Mouse (Mus musculus): ENCODE data around the gene Ostn. TPM values are rescaled to one million over a fixed set of nuclear protein-coding genes. Genes with fewer than 3 reads are reported as not detected.
A peak's percentile ranks its signal among the peaks of the same experiment; 100 is the strongest.

Ostn gene
- polyA plus RNA-seq, 1 experiment from 2014 or later: not detected

GRCm38 (mm10) chr16:27360059-27360458, 52.8 kb downstream of the Ostn start:
- H3K9me3 ChIP-seq: no peaks in the 10 kb centered on the region
- no peaks in the 10 kb centered on the region for H3K4me1 ChIP-seq
- no peaks in the 10 kb centered on the region for H3K27me3 ChIP-seq (replicated peaks; ENCODE audit: low read depth, poor library complexity, severe bottlenecking)
- H3K27ac ChIP-seq (replicated peaks): no peak overlapping the region
- H3K36me3 ChIP-seq (replicated peaks): no peaks in the 10 kb centered on the region
- no peak for DNase-seq (ENCODE audit: low spot score)
- H3K4me3 ChIP-seq: no peak overlapping the region
- WGBS: 99% methylated on average over 1 of the region's 1 CpGs

DNA sequence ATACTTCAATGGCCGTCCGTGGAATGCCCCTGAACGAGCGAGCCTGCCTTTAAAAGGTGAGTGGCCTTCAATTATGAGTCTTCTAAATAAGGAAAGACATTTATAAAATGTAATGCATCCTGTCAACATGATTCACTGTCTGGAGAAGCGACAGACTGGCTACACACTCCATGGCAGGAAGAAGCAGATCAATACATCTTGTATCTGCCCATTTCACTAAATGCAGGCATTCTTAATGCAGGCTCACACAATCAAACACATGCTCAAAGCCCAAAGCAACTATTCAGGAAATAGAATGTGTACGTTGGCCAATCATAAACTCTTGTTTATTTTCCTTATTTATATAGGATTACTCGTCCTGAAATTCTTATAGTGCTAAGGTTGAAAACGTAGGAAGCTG, 62.9 kb downstream of the Ostn start, which contains the start of gene Uts2b:
Gene Uts2b (minus strand): TSS at position 49 of the 400 bp plus-strand sequence.
- WGBS: 79% methylated on average over 8 of the region's 8 CpGs
- no peaks in the 10 kb centered on the region for H3K27me3 ChIP-seq (replicated peaks; ENCODE audit: low read depth, poor library complexity, severe bottlenecking)
- no peaks in the 10 kb centered on the region for H3K4me1 ChIP-seq
- H3K27ac ChIP-seq (replicated peaks): no peak within 1 kb of the TSS
- no peak within 1 kb of the TSS for H3K4me3 ChIP-seq
- DNase-seq (ENCODE audit: low spot score): no peak
- H3K9me3 ChIP-seq: no peaks in the 10 kb centered on the region
- H3K36me3 ChIP-seq (replicated peaks): no peaks in the 10 kb centered on the region

DNA sequence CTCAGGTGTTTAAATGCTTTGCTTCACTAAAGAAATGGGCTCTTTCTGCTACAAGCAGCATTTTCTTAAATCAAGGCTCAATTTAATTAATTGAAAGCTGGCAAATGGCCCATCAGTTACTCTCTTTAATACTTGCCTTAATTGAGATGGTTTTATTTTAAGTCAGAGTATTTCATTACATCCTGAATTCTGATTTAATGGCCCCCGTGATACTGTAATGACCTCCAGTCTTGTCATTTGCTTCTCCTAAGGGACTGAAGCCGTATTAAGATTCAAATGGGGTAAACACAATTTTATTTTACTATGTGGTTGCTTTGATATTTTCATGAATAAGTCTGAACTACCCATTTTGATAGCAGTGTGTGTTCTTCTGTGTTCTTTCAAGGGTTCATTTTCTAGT, 63.4 kb downstream of the Ostn start:
- H3K27me3 ChIP-seq (replicated peaks; ENCODE audit: low read depth, poor library complexity, severe bottlenecking): no peaks in the 10 kb centered on the region
- no peak overlapping the region for H3K27ac ChIP-seq (replicated peaks)
- no peak overlapping the region for H3K4me3 ChIP-seq
- WGBS: 84% methylated on average over 2 of the region's 2 CpGs
- DNase-seq (ENCODE audit: low spot score): no peak
- no peaks in the 10 kb centered on the region for H3K9me3 ChIP-seq
- no peaks in the 10 kb centered on the region for H3K4me1 ChIP-seq
- no peaks in the 10 kb centered on the region for H3K36me3 ChIP-seq (replicated peaks)

GRCm38 (mm10) chr16:27374139-27374538, 66.8 kb downstream of the Ostn start:
- no peaks in the 10 kb centered on the region for H3K4me1 ChIP-seq
- no peaks in the 10 kb centered on the region for H3K36me3 ChIP-seq (replicated peaks)
- WGBS: 77% methylated on average over 3 of the region's 3 CpGs
- no peak for DNase-seq (ENCODE audit: low spot score)
- no peak overlapping the region for H3K4me3 ChIP-seq
- no peaks in the 10 kb centered on the region for H3K9me3 ChIP-seq
- H3K27ac ChIP-seq (replicated peaks): no peak overlapping the region
- no peaks in the 10 kb centered on the region for H3K27me3 ChIP-seq (replicated peaks; ENCODE audit: low read depth, poor library complexity, severe bottlenecking)

- no peaks in the 10 kb centered on the region for H3K9me3 ChIP-seq
- 94% methylated on average over 2 of the region's 2 CpGs for WGBS
- no peak overlapping the region for H3K27ac ChIP-seq (replicated peaks)
- no peaks in the 10 kb centered on the region for H3K4me1 ChIP-seq
- H3K36me3 ChIP-seq (replicated peaks): no peaks in the 10 kb centered on the region
- no peak for DNase-seq (ENCODE audit: low spot score)
- no peaks in the 10 kb centered on the region for H3K27me3 ChIP-seq (replicated peaks; ENCODE audit: low read depth, poor library complexity, severe bottlenecking)
- H3K4me3 ChIP-seq: no peak overlapping the region
Observed at GRCm38 (mm10) chr16:27375318-27375717, 68.0 kb downstream of the Ostn start.

DNA sequence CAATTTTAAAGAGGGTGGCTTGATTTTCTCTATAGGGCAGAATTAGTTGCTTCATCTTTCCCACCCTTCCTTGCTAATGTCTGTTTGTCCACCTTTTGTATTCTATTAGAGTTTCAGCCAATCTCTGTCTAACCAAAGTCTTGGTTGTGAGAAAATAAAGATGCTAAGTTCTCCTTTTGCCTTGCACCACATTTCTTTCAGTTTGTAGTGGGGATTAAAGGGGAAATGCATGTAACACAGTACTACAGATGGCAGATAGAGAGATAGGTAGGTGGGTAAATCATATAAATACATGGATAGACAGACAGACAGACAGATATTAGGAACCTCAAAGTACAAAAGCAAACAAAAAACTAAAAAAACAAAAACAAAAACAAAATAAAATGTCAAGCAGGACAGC, 69.3 kb downstream of the Ostn start:
- no peaks in the 10 kb centered on the region for H3K36me3 ChIP-seq (replicated peaks)
- H3K4me3 ChIP-seq: no peak overlapping the region
- H3K27ac ChIP-seq (replicated peaks): no peak overlapping the region
- H3K4me1 ChIP-seq: no peaks in the 10 kb centered on the region
- no peak for DNase-seq (ENCODE audit: low spot score)
- H3K27me3 ChIP-seq (replicated peaks; ENCODE audit: low read depth, poor library complexity, severe bottlenecking): no peaks in the 10 kb centered on the region
- H3K9me3 ChIP-seq: no peaks in the 10 kb centered on the region

DNA sequence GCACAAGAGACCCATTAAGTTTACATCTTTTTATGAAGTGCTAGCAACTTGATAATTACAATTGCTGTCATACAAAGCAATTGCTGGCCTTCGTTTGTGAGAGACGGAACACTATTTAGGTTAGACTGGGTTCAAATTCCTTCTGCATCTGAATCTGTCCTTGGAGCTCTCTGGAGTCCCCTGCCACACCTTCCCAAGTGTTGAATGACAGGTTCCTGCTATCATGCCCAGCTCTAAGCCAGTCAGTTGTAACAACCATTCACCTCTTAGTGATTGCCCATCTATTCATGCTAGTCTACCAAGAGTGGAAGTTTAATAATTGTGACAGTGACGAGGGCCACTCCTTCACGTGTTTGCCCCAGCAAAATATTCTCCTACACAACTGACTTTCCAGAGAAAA, 74.9 kb downstream of the Ostn start:
- Histone ChIP-seq H3K36me3 (replicated peaks) (no peaks in the 10 kb centered on the region), H3K4me3 (no peak overlapping the region), H3K9me3 (no peaks in the 10 kb centered on the region), H3K27me3 (replicated peaks; ENCODE audit: low read depth, poor library complexity, severe bottlenecking) (no peaks in the 10 kb centered on the region), H3K4me1 (no peaks in the 10 kb centered on the region), H3K27ac (replicated peaks) (no peak overlapping the region)
- DNase-seq (ENCODE audit: low spot score): no peak
- WGBS: 83% methylated on average over 4 of the region's 4 CpGs

GRCm38 (mm10) chr16:27384893-27385603, 77.8 kb downstream of the Ostn start:
- Histone ChIP-seq H3K9me3 (no peaks in the 10 kb centered on the region), H3K27me3 (replicated peaks; ENCODE audit: low read depth, poor library complexity, severe bottlenecking) (no peaks in the 10 kb centered on the region), H3K27ac (replicated peaks) (no peak overlapping the region), H3K36me3 (replicated peaks) (no peaks in the 10 kb centered on the region), H3K4me1 (peaks cover 11% of the 10 kb centered on the region), H3K4me3 (no peak overlapping the region)
- 73% methylated on average over 4 of the region's 4 CpGs for WGBS
- no peak for DNase-seq (ENCODE audit: low spot score)

- no peaks in the 10 kb centered on the region for H3K9me3 ChIP-seq
- H3K4me1 ChIP-seq: peaks cover 17% of the 10 kb centered on the region
- H3K4me3 ChIP-seq: no peak overlapping the region
- H3K36me3 ChIP-seq (replicated peaks): no peaks in the 10 kb centered on the region
- H3K27ac ChIP-seq (replicated peaks): no peak overlapping the region
- H3K27me3 ChIP-seq (replicated peaks; ENCODE audit: low read depth, poor library complexity, severe bottlenecking): no peaks in the 10 kb centered on the region
- WGBS: 70% methylated on average over 1 of the region's 1 CpGs
- no peak for DNase-seq (ENCODE audit: low spot score)
Observed at GRCm38 (mm10) chr16:27385649-27386048, 78.4 kb downstream of the Ostn start.

GRCm38 (mm10) chr16:27386850-27387407, 79.6 kb downstream of the Ostn start:
- Histone ChIP-seq H3K4me1 (peaks cover 24% of the 10 kb centered on the region), H3K36me3 (replicated peaks) (no peaks in the 10 kb centered on the region), H3K9me3 (no peaks in the 10 kb centered on the region), H3K4me3 (no peak overlapping the region), H3K27me3 (replicated peaks; ENCODE audit: low read depth, poor library complexity, severe bottlenecking) (no peaks in the 10 kb centered on the region), H3K27ac (replicated peaks) (no peak overlapping the region)
- WGBS: 76% methylated on average over 4 of the region's 4 CpGs
- DNase-seq (ENCODE audit: low spot score): no peak

- Histone ChIP-seq H3K27me3 (replicated peaks; ENCODE audit: low read depth, poor library complexity, severe bottlenecking) (no peaks in the 10 kb centered on the region), H3K36me3 (replicated peaks) (no peaks in the 10 kb centered on the region), H3K27ac (replicated peaks) (peak overlapping the region; percentile 96), H3K4me1 (peaks cover 24% of the 10 kb centered on the region), H3K9me3 (no peaks in the 10 kb centered on the region), H3K4me3 (peak overlapping the region; percentile 88)
- no peak for DNase-seq (ENCODE audit: low spot score)
- WGBS: 61% methylated on average over 12 of the region's 12 CpGs
Observed at GRCm38 (mm10) chr16:27387634-27388611, 80.6 kb downstream of the Ostn start.

DNA sequence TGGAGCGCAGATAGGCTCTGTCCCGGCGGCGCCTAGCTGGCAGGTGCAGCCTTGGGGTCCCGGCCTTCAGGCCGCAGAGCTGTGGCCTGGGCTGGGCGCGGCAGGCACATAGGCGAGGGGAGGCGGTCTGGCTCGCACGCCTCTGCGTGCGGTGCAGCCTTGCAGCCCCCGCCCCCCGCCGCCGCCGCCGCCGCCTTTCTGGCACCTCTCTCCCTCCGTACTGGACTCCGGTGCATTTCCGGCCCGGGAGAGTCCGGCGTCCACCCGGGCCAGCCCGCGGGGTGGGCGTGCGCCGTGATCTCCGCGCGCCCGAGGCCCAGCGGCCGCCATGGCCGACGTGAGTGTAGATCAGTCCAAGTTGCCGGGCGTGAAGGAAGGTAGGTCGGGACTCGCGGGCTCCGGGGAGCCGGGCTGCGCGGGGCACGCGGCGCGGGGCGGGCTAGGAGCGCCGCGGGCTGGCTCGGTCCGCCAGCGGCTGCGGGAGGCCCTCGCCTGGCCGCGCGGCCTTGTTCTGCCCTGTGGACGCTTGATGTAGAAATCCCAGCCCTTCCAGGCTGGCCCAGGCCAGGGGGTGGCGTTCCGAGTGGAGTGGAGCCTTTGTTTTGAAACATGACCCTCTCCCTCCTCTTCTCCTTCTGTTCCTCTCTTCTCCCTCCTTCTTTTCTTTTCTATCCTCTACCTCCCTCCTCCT, 81.6 kb downstream of the Ostn start, which contains the start of gene Ccdc50:
Gene Ccdc50 (plus strand): TSS at position 109 of the 691 bp plus-strand sequence.
- H3K27ac ChIP-seq (replicated peaks): peak within 1 kb of the TSS; percentile 96
- under 1% methylated on average over 68 of the region's 69 CpGs for WGBS

More for the DNA sequence above, 81.6 kb downstream of the Ostn start, which contains the start of gene Ccdc50:
- Histone ChIP-seq H3K4me3 (peak within 1 kb of the TSS; percentile 88), H3K9me3 (no peaks in the 10 kb centered on the region), H3K27me3 (replicated peaks; ENCODE audit: low read depth, poor library complexity, severe bottlenecking) (no peaks in the 10 kb centered on the region), H3K36me3 (replicated peaks) (no peaks in the 10 kb centered on the region), H3K4me1 (peaks cover 24% of the 10 kb centered on the region)
- peak; percentile 90 for DNase-seq (ENCODE audit: low spot score)

Measured in embryonic facial prominence, embryonic 10.5 days (tissue).